Mouse (Mus musculus) lung, embryonic 14.5 days (tissue): Measurements from ENCODE around the gene Ptrh2. TPM values are rescaled to one million over a fixed set of nuclear protein-coding genes. Genes with fewer than 3 reads are reported as not detected.

Experiments
- ATAC-seq: fragments of 200-750 bp; cut with Nextera tagmentation; 2 replicates; pipeline ENCODE4 v1.8.0; 2017; ENCODE audit warnings: mild to moderate bottlenecking, moderate TSS enrichment, moderate library complexity; ENCODE audit not compliant: insufficient read depth
- DNase-seq: peaks from one replicate; pipeline ENCODE4 v3.0.0-alpha.2; 2015
- H3K27ac ChIP-seq: fragments of 300-500 bp; sonication (generic); 2 replicates; pipeline ENCODE4 v1.5.1; 2014; ENCODE audit warnings: low read depth, mild to moderate bottlenecking, moderate library complexity
- H3K27me3 ChIP-seq: fragments of 300-500 bp; sonication (generic); 2 replicates; pipeline ENCODE4 v1.6.1; 2014; ENCODE audit warnings: low read length, control low read depth; ENCODE audit not compliant: insufficient read depth
- H3K36me3 ChIP-seq: fragments of 300-500 bp; sonication (generic); 2 replicates; pipeline ENCODE4 v1.6.1; 2014; ENCODE audit warnings: control low read depth; ENCODE audit not compliant: insufficient read depth
- H3K4me1 ChIP-seq: fragments of 300-500 bp; sonication (generic); 2 replicates; pipeline ENCODE4 v1.6.1; 2014; ENCODE audit warnings: antibody characterized with exemption, control low read depth; ENCODE audit not compliant: insufficient read depth
- H3K4me2 ChIP-seq: fragments of 300-500 bp; sonication (generic); 2 replicates; pipeline ENCODE4 v1.6.1; 2014; ENCODE audit warnings: mild to moderate bottlenecking
- H3K4me3 ChIP-seq: fragments of 300-500 bp; sonication (generic); 2 replicates; pipeline ENCODE4 v1.5.1; 2014; ENCODE audit warnings: low read depth, low read length
- H3K9ac ChIP-seq: fragments of 300-500 bp; sonication (generic); 2 replicates; pipeline ENCODE4 v1.6.1; 2014
- H3K9me3 ChIP-seq: fragments of 300-500 bp; sonication (generic); 2 replicates; pipeline ENCODE4 v1.6.1; 2016; ENCODE audit warnings: low read depth, low read length, control low read depth
- CTCF ChIP-seq: IDR thresholded peaks from 2 replicates; pipeline ENCODE4 v1.5.1; 2016; ENCODE audit warnings: antibody characterized with exemption, low read depth
- WGBS: fragments of 180-500 bp; shearing (Covaris S2); extraction: QIAGEN DNeasy Blood & Tissue Kit; methylation state at CpG from one replicate; pipeline ENCODE4 v1.1.7; 2014; 5-methylcytosine and 5-hydroxymethylcytosine counted together
- polyA plus RNA-seq: library from polyadenylated mRNA; unstranded; fragments of >200 nt; fragmentation: Nextera tagmentation; extraction: Ambion mirVana; gene quantifications from 2 replicates; pipeline ENCODE4 v1.2.1, GENCODE M21; 2014

Ptrh2 gene
- polyA plus RNA-seq, 1 experiment from 2014 or later: 36.8 TPM

- no peak overlapping the region for H3K9ac ChIP-seq
- no peaks in the 10 kb centered on the region for H3K27me3 ChIP-seq
- ATAC-seq (no peak), DNase-seq (no peak)
- no peak overlapping the region for H3K27ac ChIP-seq
- no peaks in the 10 kb centered on the region for H3K9me3 ChIP-seq
- no peak overlapping the region for H3K4me3 ChIP-seq
- H3K4me2 ChIP-seq: no peak overlapping the region
- H3K36me3 ChIP-seq: peaks cover 21% of the 10 kb centered on the region; the same call in 1 of the 2 replicates
- TF ChIP-seq CTCF: no peak
- no peaks in the 10 kb centered on the region for H3K4me1 ChIP-seq
- 86% methylated on average over 3 of the region's 3 CpGs for WGBS
Observed at GRCm38 (mm10) chr11:86668169-86668568, 15.6 kb upstream of the Ptrh2 start.

DNA sequence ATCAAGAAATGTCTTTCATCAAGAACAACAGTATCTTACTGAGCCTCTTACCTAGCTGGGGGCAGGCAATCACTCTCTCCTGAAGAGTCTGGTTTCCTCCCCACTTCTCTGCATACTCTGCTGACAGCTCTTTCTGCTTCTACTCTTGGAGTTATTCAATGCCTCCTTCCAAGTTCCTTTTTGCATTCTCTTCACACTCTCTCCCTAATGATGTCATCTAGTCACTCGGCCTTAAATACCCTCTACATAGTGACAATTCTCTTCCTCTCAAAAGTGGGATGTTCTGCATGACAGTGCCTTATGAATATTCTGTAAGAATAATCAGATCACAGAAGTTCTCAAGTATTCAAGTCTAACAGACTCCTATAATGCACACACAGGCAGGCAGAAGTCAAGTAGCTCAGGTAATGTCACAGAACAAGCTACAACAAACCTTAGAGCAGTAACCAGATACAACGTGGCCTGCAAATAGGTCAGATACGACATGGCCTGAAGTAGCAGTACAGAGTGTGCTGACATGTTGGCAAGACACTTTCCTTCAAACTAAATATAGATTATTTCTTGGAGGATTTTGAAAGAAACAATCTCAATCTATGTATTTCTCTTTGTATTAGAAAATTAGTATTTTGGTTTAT, 12.6 kb upstream of the Ptrh2 start:
- no peak overlapping the region for H3K4me2 ChIP-seq
- no peak overlapping the region for H3K27ac ChIP-seq
- no peak overlapping the region for H3K4me3 ChIP-seq
- no peaks in the 10 kb centered on the region for H3K36me3 ChIP-seq
- no peaks in the 10 kb centered on the region for H3K4me1 ChIP-seq
- H3K9me3 ChIP-seq: no peaks in the 10 kb centered on the region
- no peaks in the 10 kb centered on the region for H3K27me3 ChIP-seq
- DNase-seq (no peak), ATAC-seq (no peak)
- no peak overlapping the region for H3K9ac ChIP-seq
- WGBS: 65% methylated on average over 3 of the region's 3 CpGs
- TF ChIP-seq CTCF: no peak

- Histone ChIP-seq H3K4me1 (no peaks in the 10 kb centered on the region), H3K9me3 (no peaks in the 10 kb centered on the region), H3K27me3 (no peaks in the 10 kb centered on the region), H3K9ac (no peak overlapping the region), H3K4me3 (no peak overlapping the region), H3K4me2 (no peak overlapping the region), H3K36me3 (0 out of 2 replicates have a peak, but pooled peaks cover 4% of the 10 kb centered on the region), H3K27ac (no peak overlapping the region)
- no peak for TF ChIP-seq CTCF
- ATAC-seq (no peak), DNase-seq (no peak)
- 79% methylated on average over 3 of the region's 3 CpGs for WGBS
Observed at GRCm38 (mm10) chr11:86672772-86673171, 11.0 kb upstream of the Ptrh2 start.

DNA sequence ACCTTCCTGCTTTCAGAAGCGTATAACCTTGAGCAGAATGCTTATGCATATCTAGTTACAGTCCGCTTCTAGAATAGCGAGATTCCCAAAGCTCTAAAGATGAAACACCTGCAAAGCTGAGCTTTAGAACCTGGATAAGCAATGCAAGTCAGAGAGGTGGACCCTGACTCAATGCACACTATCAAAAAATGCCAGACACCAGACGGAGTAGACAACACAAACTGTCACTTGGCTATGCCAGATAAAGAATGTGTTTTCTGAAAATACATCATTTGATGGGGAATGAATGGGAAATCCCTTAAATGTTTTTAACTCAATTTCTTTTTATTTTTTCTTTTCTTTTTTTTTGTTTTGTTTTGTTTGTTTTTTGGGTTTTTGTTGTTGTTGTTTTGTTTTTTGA, 8.3 kb upstream of the Ptrh2 start:
- Histone ChIP-seq H3K9ac (no peak overlapping the region), H3K4me3 (no peak overlapping the region), H3K4me2 (no peak overlapping the region), H3K27me3 (no peaks in the 10 kb centered on the region), H3K36me3 (0 out of 2 replicates have a peak, but pooled peaks cover 4% of the 10 kb centered on the region), H3K9me3 (no peaks in the 10 kb centered on the region), H3K4me1 (no peaks in the 10 kb centered on the region), H3K27ac (no peak overlapping the region)
- no peak for ATAC-seq
- no peak for DNase-seq
- TF ChIP-seq CTCF: no peak
- 84% methylated on average over 4 of the region's 4 CpGs for WGBS

DNA sequence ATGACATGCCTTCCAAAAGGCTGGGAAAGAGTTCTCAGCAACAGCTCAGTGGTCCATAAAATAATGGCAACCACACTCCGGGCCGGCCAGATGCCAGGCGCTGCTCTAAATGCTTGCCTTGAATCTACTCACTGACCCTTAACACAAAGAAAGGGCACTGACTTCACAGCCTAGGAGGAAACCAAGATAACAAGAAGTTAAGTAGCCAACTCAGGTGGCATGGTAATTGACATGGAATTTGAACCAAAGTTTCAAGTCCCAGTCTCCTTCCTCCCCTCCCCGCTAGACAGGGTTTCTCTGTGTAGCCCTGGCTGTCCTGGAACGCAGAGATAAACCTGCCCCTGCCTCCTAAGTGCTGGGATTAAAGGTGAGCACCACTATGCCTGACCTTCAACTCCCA, 4.8 kb upstream of the Ptrh2 start:
- H3K4me1 ChIP-seq: no peaks in the 10 kb centered on the region
- no peaks in the 10 kb centered on the region for H3K9me3 ChIP-seq
- DNase-seq (no peak), ATAC-seq (no peak)
- H3K4me3 ChIP-seq: no peak overlapping the region
- no peak overlapping the region for H3K4me2 ChIP-seq
- WGBS: 82% methylated on average over 5 of the region's 5 CpGs
- H3K9ac ChIP-seq: no peak overlapping the region
- no peak overlapping the region for H3K27ac ChIP-seq
- 0 out of 2 replicates have a peak, but pooled peaks cover 4% of the 10 kb centered on the region for H3K36me3 ChIP-seq
- no peaks in the 10 kb centered on the region for H3K27me3 ChIP-seq
- TF ChIP-seq CTCF: no peak

DNA sequence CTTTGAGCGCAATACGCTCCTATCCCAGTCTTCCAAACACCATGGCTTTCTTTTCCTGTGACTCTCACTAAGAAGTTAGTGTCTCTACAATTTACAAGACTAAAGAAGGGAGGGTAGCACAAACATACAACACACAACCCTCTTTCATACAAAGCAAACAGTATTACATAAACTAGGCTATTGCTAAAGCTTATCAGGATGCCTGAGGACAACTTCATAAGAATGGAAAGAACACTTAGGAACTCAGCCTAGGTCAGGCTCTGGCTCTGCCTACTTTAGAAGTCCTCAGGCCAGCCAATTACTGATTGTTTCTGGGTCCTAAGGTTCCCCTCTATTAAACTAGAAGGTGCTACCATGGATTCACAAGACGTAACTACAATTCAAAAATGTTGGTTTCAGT, 3.1 kb upstream of the Ptrh2 start:
- Histone ChIP-seq H3K4me1 (peaks cover 4% of the 10 kb centered on the region; the same call in 1 of the 2 replicates), H3K9ac (no peak overlapping the region), H3K36me3 (0 out of 2 replicates have a peak, but pooled peaks cover 4% of the 10 kb centered on the region), H3K9me3 (no peaks in the 10 kb centered on the region), H3K4me2 (no peak overlapping the region), H3K27ac (no peak overlapping the region), H3K4me3 (no peak overlapping the region), H3K27me3 (no peaks in the 10 kb centered on the region)
- no peak for DNase-seq
- no peak for TF ChIP-seq CTCF
- no peak for ATAC-seq
- WGBS: 92% methylated on average over 3 of the region's 3 CpGs

DNA sequence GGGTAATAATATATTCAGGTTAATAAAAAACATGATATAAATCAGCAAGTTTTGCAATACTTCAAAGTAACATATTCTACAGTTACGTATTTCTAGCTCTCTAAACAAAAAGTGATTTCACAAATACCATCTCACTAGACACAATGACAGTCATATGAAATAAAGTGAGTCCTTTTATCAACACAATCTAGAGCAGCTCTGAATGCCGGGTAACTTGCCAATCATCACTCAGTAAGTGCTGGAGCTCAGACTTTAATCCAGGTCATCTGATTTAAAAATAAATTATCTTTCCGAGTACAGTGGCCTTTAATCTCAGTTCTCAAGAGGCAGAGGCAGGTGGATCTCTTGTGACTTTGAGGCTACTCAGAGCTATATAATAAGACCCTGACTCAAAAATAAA, 2.4 kb upstream of the Ptrh2 start:
- WGBS: 86% methylated on average over 3 of the region's 3 CpGs
- ATAC-seq (no peak), DNase-seq (no peak)
- Histone ChIP-seq H3K4me2 (no peak overlapping the region), H3K9ac (no peak overlapping the region), H3K4me3 (no peak overlapping the region), H3K27ac (no peak overlapping the region), H3K36me3 (0 out of 2 replicates have a peak, but pooled peaks cover 4% of the 10 kb centered on the region), H3K9me3 (no peaks in the 10 kb centered on the region), H3K4me1 (peaks cover 4% of the 10 kb centered on the region; the same call in 1 of the 2 replicates), H3K27me3 (no peaks in the 10 kb centered on the region)
- no peak for TF ChIP-seq CTCF
